ENCODE assay signal across 21 mouse cellular contexts in genomic region chr4:152920261-152920660, GRCm38 (mm10).
DNase-seq lines count a peak whose midpoint lies in the region; ATAC-seq and TF ChIP-seq lines count a peak whose summit lies in the region.
"Had no signal": no experiment of that assay in that cellular context is flagged by ENCODE, and none has a peak within 500 bp of the region (broad histone marks: within the 10 kb centered on the region; RNA-seq: fewer than 3 reads in every experiment).

No protein-coding gene starts in this region.

- no peaks in the 10 kb centered on the region for H3K27me3 ChIP-seq in intestine, embryonic 15.5 days (replicated peaks)
- no peaks in the 10 kb centered on the region for H3K27me3 ChIP-seq in intestine, postnatal 0 days (replicated peaks; ENCODE audit: control insufficient read depth, insufficient read depth, low read length)
- no peaks in the 10 kb centered on the region for H3K27me3 ChIP-seq in midbrain, embryonic 11.5 days (ENCODE audit: control insufficient read depth, insufficient read depth, low read length)
- H3K27me3 ChIP-seq in midbrain, embryonic 16.5 days (ENCODE audit: control insufficient read depth, insufficient read depth, low read depth, low read length) = no peaks in the 10 kb centered on the region
- H3K27me3 ChIP-seq in intestine, embryonic 16.5 days (replicated peaks; ENCODE audit: control insufficient read depth, insufficient read depth, low read length) = no peaks in the 10 kb centered on the region
- H3K27me3 ChIP-seq: CH12.LX, Patski had no signal

- H3K27ac ChIP-seq in intestine, embryonic 15.5 days = no peak overlapping the region
- H3K27ac ChIP-seq in intestine, postnatal 0 days (ENCODE audit: low read depth, low read length) = no peak overlapping the region
- H3K27ac ChIP-seq in midbrain, embryonic 11.5 days (ENCODE audit: low read depth, low read length) = no peak overlapping the region
- H3K27ac ChIP-seq in midbrain, embryonic 16.5 days (ENCODE audit: low read length) = no peak overlapping the region
- no peak overlapping the region for H3K27ac ChIP-seq in intestine, embryonic 16.5 days (ENCODE audit: low read length)

- no peak overlapping the region for H3K4me3 ChIP-seq in intestine, embryonic 15.5 days (replicated peaks)
- H3K4me3 ChIP-seq in intestine, postnatal 0 days (ENCODE audit: low read depth, low read length) = no peak overlapping the region
- H3K4me3 ChIP-seq in midbrain, embryonic 11.5 days (ENCODE audit: low read depth, low read length) = no peak overlapping the region
- no peak overlapping the region for H3K4me3 ChIP-seq in midbrain, embryonic 16.5 days (ENCODE audit: low read depth, low read length)
- no peak overlapping the region for H3K4me3 ChIP-seq in intestine, embryonic 16.5 days (ENCODE audit: low read length)

- WGBS in intestine, embryonic 15.5 days = 40% methylated on average over 3 of the region's 3 CpGs
- 21% methylated on average over 3 of the region's 3 CpGs for WGBS in intestine, postnatal 0 days
- WGBS in midbrain, embryonic 11.5 days = 78% methylated on average over 3 of the region's 3 CpGs
- WGBS in midbrain, embryonic 16.5 days = 87% methylated on average over 3 of the region's 3 CpGs
- WGBS in intestine, embryonic 16.5 days = 42% methylated on average over 3 of the region's 3 CpGs

- TF ChIP-seq CTCF in intestine, postnatal 0 days (IDR thresholded peaks at IDR 0.05; ENCODE audit: low read depth) = no peak

- H3K9me3 ChIP-seq in intestine, embryonic 15.5 days = no peaks in the 10 kb centered on the region
- no peaks in the 10 kb centered on the region for H3K9me3 ChIP-seq in intestine, postnatal 0 days (ENCODE audit: control insufficient read depth)
- H3K9me3 ChIP-seq in midbrain, embryonic 11.5 days (ENCODE audit: control insufficient read depth, low read length) = no peaks in the 10 kb centered on the region
- no peaks in the 10 kb centered on the region for H3K9me3 ChIP-seq in midbrain, embryonic 16.5 days (replicated peaks; ENCODE audit: control insufficient read depth, low read length, poor library complexity, severe bottlenecking)
- H3K9me3 ChIP-seq in intestine, embryonic 16.5 days (ENCODE audit: control insufficient read depth, low read length) = no peaks in the 10 kb centered on the region

- no peak overlapping the region for H3K9ac ChIP-seq in intestine, embryonic 15.5 days
- H3K9ac ChIP-seq in intestine, postnatal 0 days (ENCODE audit: low read depth, low read length) = no peak overlapping the region
- H3K9ac ChIP-seq in midbrain, embryonic 11.5 days (ENCODE audit: low read length) = no peak overlapping the region
- H3K9ac ChIP-seq in midbrain, embryonic 16.5 days (ENCODE audit: low read depth, low read length) = no peak overlapping the region
- no peak overlapping the region for H3K9ac ChIP-seq in intestine, embryonic 16.5 days (ENCODE audit: low read depth, low read length)

- DNase-seq in midbrain, embryonic 11.5 days (ENCODE audit: low spot score, missing footprints) = peak; percentile 59
- DNase-seq in yolk sac, embryonic 10.5 days (ENCODE audit: low spot score) = no peak
- DNase-seq: adrenal gland, adult 2 months; adrenal gland, adult 8-10 months; adrenal gland, postnatal 10 days; adrenal gland, postnatal 14 days; adrenal gland, postnatal 25 days; adrenal gland, postnatal 36 days; B cell, adult 2 months; cerebellum, adult 11 months; cerebellum, adult 11-12 months; cerebellum, adult 18-20 months had no signal

- H3K36me3 ChIP-seq in intestine, embryonic 15.5 days = no peaks in the 10 kb centered on the region
- H3K36me3 ChIP-seq in intestine, postnatal 0 days (ENCODE audit: control insufficient read depth, insufficient read depth) = no peaks in the 10 kb centered on the region
- no peaks in the 10 kb centered on the region for H3K36me3 ChIP-seq in midbrain, embryonic 11.5 days (ENCODE audit: control insufficient read depth, insufficient read depth, low read length)
- H3K36me3 ChIP-seq in midbrain, embryonic 16.5 days (ENCODE audit: control insufficient read depth, insufficient read depth, low read length) = no peaks in the 10 kb centered on the region
- no peaks in the 10 kb centered on the region for H3K36me3 ChIP-seq in intestine, embryonic 16.5 days (ENCODE audit: control insufficient read depth, insufficient read depth, low read length)
- H3K36me3 ChIP-seq: G1E had no signal

- no peaks in the 10 kb centered on the region for H3K4me1 ChIP-seq in intestine, embryonic 15.5 days (replicated peaks)
- no peaks in the 10 kb centered on the region for H3K4me1 ChIP-seq in intestine, postnatal 0 days (replicated peaks; ENCODE audit: control insufficient read depth, insufficient read depth, low read length)
- H3K4me1 ChIP-seq in midbrain, embryonic 11.5 days (ENCODE audit: control insufficient read depth, insufficient read depth, low read length) = peaks cover 11% of the 10 kb centered on the region
- H3K4me1 ChIP-seq in midbrain, embryonic 16.5 days (ENCODE audit: control insufficient read depth, insufficient read depth, low read length) = peaks cover 11% of the 10 kb centered on the region
- H3K4me1 ChIP-seq in intestine, embryonic 16.5 days (ENCODE audit: control insufficient read depth, insufficient read depth, low read length) = no peaks in the 10 kb centered on the region

- H3K4me2 ChIP-seq in intestine, embryonic 15.5 days (replicated peaks) = no peak overlapping the region
- H3K4me2 ChIP-seq in intestine, postnatal 0 days (replicated peaks; ENCODE audit: low read depth) = no peak overlapping the region
- no peak overlapping the region for H3K4me2 ChIP-seq in midbrain, embryonic 11.5 days
- no peak overlapping the region for H3K4me2 ChIP-seq in midbrain, embryonic 16.5 days (ENCODE audit: low read length)
- H3K4me2 ChIP-seq in intestine, embryonic 16.5 days (ENCODE audit: low read depth, low read length) = no peak overlapping the region

- ATAC-seq in intestine, embryonic 15.5 days = peak; percentile 71
- ATAC-seq in intestine, postnatal 0 days = no peak
- no peak for ATAC-seq in midbrain, embryonic 11.5 days (ENCODE audit: low FRiP score)
- no peak for ATAC-seq in midbrain, embryonic 16.5 days
- peak; percentile 64 for ATAC-seq in intestine, embryonic 16.5 days
- ATAC-seq: activated CD4-positive, CD25-positive, alpha-beta regulatory T cell, adult 4 months; CD4-positive, CD25-positive, alpha-beta regulatory T cell, adult 4 months; Patski had no signal

Comparison
In these comparisons a context has a peak if more than half of its experiments do, and no peak if none do; other contexts are left out.
1. ATAC-seq: peak in intestine, embryonic 15.5 days (single experiment) and intestine, embryonic 16.5 days (single experiment); none in intestine, postnatal 0 days (single experiment), midbrain, embryonic 11.5 days (single experiment) and midbrain, embryonic 16.5 days (single experiment).